Mouse (Mus musculus) embryonic facial prominence, embryonic 13.5 days (tissue): Measurements from ENCODE around the gene Lum. TPM values are rescaled to one million over a fixed set of nuclear protein-coding genes. Genes with fewer than 3 reads are reported as not detected.

Experiments used
- ATAC-seq: fragments of 200-750 bp; cut with Nextera tagmentation; 2 replicates; pipeline ENCODE4 v1.8.0; 2017; ENCODE audit warnings: low read depth; ENCODE audit not compliant: insufficient number of reproducible peaks, insufficient read depth, low FRiP score, low TSS enrichment
- H3K27ac ChIP-seq: fragments of 300-500 bp; sonication (generic); 2 replicates; pipeline ENCODE4 v1.5.1; 2015; ENCODE audit warnings: moderate library complexity, mild to moderate bottlenecking, inconsistent platforms
- H3K27me3 ChIP-seq: fragments of 300-500 bp; sonication (generic); 2 replicates; pipeline ENCODE4 v1.6.1; 2015; ENCODE audit warnings: mild to moderate bottlenecking, inconsistent platforms
- H3K36me3 ChIP-seq: fragments of 300-500 bp; sonication (generic); 2 replicates; pipeline ENCODE4 v1.6.1; 2015; ENCODE audit warnings: mild to moderate bottlenecking, inconsistent platforms
- H3K4me1 ChIP-seq: fragments of 300-500 bp; sonication (generic); 2 replicates; pipeline ENCODE4 v1.6.1; 2015; ENCODE audit warnings: inconsistent platforms
- H3K4me2 ChIP-seq: fragments of 300-500 bp; sonication (generic); 2 replicates; pipeline ENCODE4 v1.6.1; 2015; ENCODE audit warnings: moderate library complexity, mild to moderate bottlenecking, inconsistent platforms
- H3K4me3 ChIP-seq: fragments of 300-500 bp; sonication (generic); 2 replicates; pipeline ENCODE4 v1.5.1; 2015; ENCODE audit warnings: mild to moderate bottlenecking, inconsistent platforms
- H3K9ac ChIP-seq: fragments of 300-500 bp; sonication (generic); 2 replicates; pipeline ENCODE4 v1.6.1; 2015; ENCODE audit warnings: mild to moderate bottlenecking, inconsistent platforms
- H3K9me3 ChIP-seq: fragments of 300-500 bp; sonication (generic); 2 replicates; pipeline ENCODE4 v1.6.1; 2016; ENCODE audit warnings: inconsistent platforms
- WGBS: fragments of 180-500 bp; shearing (Covaris S2); methylation state at CpG from one replicate; pipeline ENCODE4 v1.1.7; 2015; ENCODE audit warnings: mixed read lengths; 5-methylcytosine and 5-hydroxymethylcytosine counted together
- polyA plus RNA-seq: library from polyadenylated mRNA; unstranded; fragments of >200 nt; fragmentation: Nextera tagmentation; extraction: Ambion mirVana; gene quantifications from 2 replicates; pipeline ENCODE4 v1.2.1, GENCODE M21; 2015

The Lum gene
- polyA plus RNA-seq, 1 experiment from 2014 or later = 240 TPM

DNA sequence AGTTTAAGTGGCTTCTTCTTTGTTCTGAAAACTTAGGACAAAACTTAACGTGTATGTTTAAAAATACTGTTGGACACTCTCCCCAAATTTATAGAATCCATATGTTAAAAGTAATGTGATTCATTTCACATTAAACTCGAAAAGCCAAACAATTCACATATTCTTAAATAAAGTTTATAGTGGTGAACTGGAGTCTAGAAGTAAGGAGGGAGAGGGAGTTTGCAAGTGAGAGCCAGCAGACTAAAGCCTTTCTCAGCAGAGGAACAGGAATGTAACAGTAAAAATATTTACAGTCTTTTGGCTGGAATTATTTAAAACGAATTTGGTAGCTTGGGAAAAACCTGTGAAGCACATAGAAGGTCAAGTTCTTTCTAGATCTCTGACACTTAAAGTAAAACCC, 26.1 kb downstream of the Lum start:
- no peaks in the 10 kb centered on the region for H3K27me3 ChIP-seq
- H3K4me1 ChIP-seq = peaks cover 8% of the 10 kb centered on the region
- no peak for ATAC-seq
- no peaks in the 10 kb centered on the region for H3K9me3 ChIP-seq
- no peak overlapping the region for H3K4me2 ChIP-seq
- H3K4me3 ChIP-seq = no peak overlapping the region
- peak overlapping the region; percentile 45; the same call in 1 of the 2 replicates for H3K27ac ChIP-seq
- no peak overlapping the region for H3K9ac ChIP-seq
- WGBS = 20% methylated on average over 3 of the region's 3 CpGs
- H3K36me3 ChIP-seq = no peaks in the 10 kb centered on the region

GRCm38 (mm10) chr10:97591685-97592084, 26.8 kb downstream of the Lum start:
- Histone ChIP-seq H3K4me1 (peaks cover 8% of the 10 kb centered on the region), H3K4me2 (no peak overlapping the region), H3K27ac (0 out of 2 replicates have a peak overlapping the region, but pooled peaks have one; percentile 45), H3K27me3 (no peaks in the 10 kb centered on the region), H3K9ac (no peak overlapping the region), H3K36me3 (no peaks in the 10 kb centered on the region), H3K4me3 (no peak overlapping the region), H3K9me3 (no peaks in the 10 kb centered on the region)
- 43% methylated on average over 3 of the region's 3 CpGs for WGBS
- ATAC-seq = no peak

DNA sequence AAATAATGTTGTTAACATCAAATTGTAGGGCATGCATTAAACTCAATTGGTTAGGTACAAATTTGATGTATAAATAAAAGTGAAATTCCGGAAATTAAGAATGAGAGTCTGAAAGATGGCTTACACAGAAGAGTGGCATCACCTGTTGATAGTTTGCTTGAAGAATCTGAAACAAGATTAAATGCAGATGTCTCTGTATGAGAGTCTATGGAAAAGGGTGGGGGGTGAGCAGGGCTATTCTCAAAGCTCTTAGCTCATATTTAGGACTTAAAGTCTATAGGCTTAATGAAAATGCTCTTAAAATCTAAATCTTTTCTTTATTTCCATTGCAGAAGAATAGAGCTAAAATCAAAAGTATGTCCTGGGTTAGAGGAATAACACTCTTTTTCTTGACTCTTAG, 30.8 kb downstream of the Lum start:
- H3K36me3 ChIP-seq = no peaks in the 10 kb centered on the region
- no peak for ATAC-seq
- H3K9ac ChIP-seq = no peak overlapping the region
- H3K4me1 ChIP-seq = peaks cover 4% of the 10 kb centered on the region; the same call in 1 of the 2 replicates
- no peaks in the 10 kb centered on the region for H3K9me3 ChIP-seq
- H3K27ac ChIP-seq = peak overlapping the region; percentile 28; the same call in 1 of the 2 replicates
- H3K27me3 ChIP-seq = no peaks in the 10 kb centered on the region
- no peak overlapping the region for H3K4me3 ChIP-seq
- no peak overlapping the region for H3K4me2 ChIP-seq
- WGBS = 48% methylated on average over 1 of the region's 1 CpGs

DNA sequence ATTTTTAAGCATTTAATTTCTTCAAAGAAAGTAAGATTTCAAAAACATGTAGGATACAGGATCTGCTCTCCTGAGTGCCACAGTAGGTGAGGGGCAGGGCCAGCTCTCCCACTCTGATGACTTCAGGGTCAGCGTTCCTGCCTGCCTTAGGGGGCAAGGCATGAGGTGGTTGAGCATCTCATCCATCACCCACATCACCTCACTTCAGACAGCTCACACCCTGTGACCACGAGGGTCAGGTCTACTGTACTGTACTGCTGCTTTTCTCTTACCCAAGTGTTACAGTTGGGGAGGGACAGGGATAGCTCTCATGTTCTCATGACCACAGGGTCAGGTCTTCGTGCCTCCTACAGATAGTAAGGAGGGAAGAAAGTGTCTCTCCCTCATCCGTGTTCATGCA, 36.8 kb downstream of the Lum start:
- Histone ChIP-seq H3K4me1 (no peaks in the 10 kb centered on the region; the same call in 1 of the 2 replicates), H3K27ac (no peak overlapping the region), H3K36me3 (no peaks in the 10 kb centered on the region), H3K9ac (no peak overlapping the region), H3K9me3 (no peaks in the 10 kb centered on the region), H3K4me2 (no peak overlapping the region), H3K4me3 (no peak overlapping the region), H3K27me3 (no peaks in the 10 kb centered on the region)
- 84% methylated on average over 4 of the region's 4 CpGs for WGBS
- ATAC-seq = no peak

- no peak for ATAC-seq
- Histone ChIP-seq H3K4me3 (no peak overlapping the region), H3K27ac (no peak overlapping the region), H3K4me1 (peaks cover 5% of the 10 kb centered on the region; the same call in 1 of the 2 replicates), H3K9ac (no peak overlapping the region), H3K9me3 (no peaks in the 10 kb centered on the region), H3K36me3 (no peaks in the 10 kb centered on the region), H3K4me2 (no peak overlapping the region), H3K27me3 (no peaks in the 10 kb centered on the region)
Measured at GRCm38 (mm10) chr10:97603256-97603655, 38.3 kb downstream of the Lum start.

- WGBS = 51% methylated on average over 2 of the region's 2 CpGs
- H3K27ac ChIP-seq = peak within 1 kb of the TSS; percentile 33; the same call in 1 of the 2 replicates
- ATAC-seq = no peak
Measured at GRCm38 (mm10) chr10:97606579-97606978, 41.7 kb downstream of the Lum start, which contains the start of gene Kera. Kera (plus strand) TSS chr10:97606879.

More at GRCm38 (mm10) chr10:97606579-97606978, 41.7 kb downstream of the Lum start, which contains the start of gene Kera:
- H3K36me3 ChIP-seq = no peaks in the 10 kb centered on the region
- H3K27me3 ChIP-seq = no peaks in the 10 kb centered on the region
- H3K4me2 ChIP-seq = no peak within 1 kb of the TSS
- H3K9me3 ChIP-seq = no peaks in the 10 kb centered on the region
- H3K4me3 ChIP-seq = no peak within 1 kb of the TSS
- H3K9ac ChIP-seq = no peak within 1 kb of the TSS
- peaks cover 11% of the 10 kb centered on the region; the same call in 1 of the 2 replicates for H3K4me1 ChIP-seq

Other genes with a start within 250 kb of the Lum start
- 202 and 222 TPM in 2 replicates for gene Dcn, start 85.5 kb upstream of the Lum start, polyA plus RNA-seq
- 12.7 and 17.0 TPM in 2 replicates for gene Kera, start 41.8 kb downstream of the Lum start, polyA plus RNA-seq
- gene Epyc, start 78.9 kb downstream of the Lum start, polyA plus RNA-seq = 2.6 and 3.1 TPM in 2 replicates
- gene Ccer1, start 127.9 kb downstream of the Lum start, polyA plus RNA-seq = not detected in 2 replicates
- gene C030005K15Rik, start 161.6 kb downstream of the Lum start, polyA plus RNA-seq = not detected in 2 replicates